Mouse (Mus musculus) stomach, embryonic 14.5 days (tissue): ENCODE measurements at regions not wholly inside any gene's neighbourhood (a gene's known extent, or its start where the extent isn't known, plus 50 kb on each side); places are given as distances from the start of the nearest gene placed in this dataset.

ENCODE experiments used
- ATAC-seq: fragments of 200-750 bp; cut with Nextera tagmentation; 2 replicates; pipeline ENCODE4 v1.8.0; 2017; ENCODE audit warnings: low read depth, moderate TSS enrichment; ENCODE audit not compliant: insufficient number of reproducible peaks, insufficient read depth, low FRiP score
- H3K27ac ChIP-seq: fragments of 300-500 bp; sonication (generic); 2 replicates; pipeline ENCODE4 v1.5.1; 2014; ENCODE audit warnings: mild to moderate bottlenecking, low read length, moderate library complexity, mixed read lengths
- H3K27me3 ChIP-seq: fragments of 300-500 bp; sonication (generic); 2 replicates; pipeline ENCODE4 v1.6.1; 2014; ENCODE audit warnings: low read length, control low read depth, mixed read lengths; ENCODE audit not compliant: control insufficient read depth, insufficient read depth
- H3K36me3 ChIP-seq: fragments of 300-500 bp; sonication (generic); 2 replicates; pipeline ENCODE4 v1.6.1; 2014; ENCODE audit warnings: mild to moderate bottlenecking, control low read depth, low read length, moderate library complexity, mixed read lengths; ENCODE audit not compliant: control insufficient read depth, insufficient read depth
- H3K4me1 ChIP-seq: fragments of 300-500 bp; sonication (generic); 2 replicates; pipeline ENCODE4 v1.6.1; 2014; ENCODE audit warnings: low read length, control low read depth, mixed read lengths; ENCODE audit not compliant: control insufficient read depth, insufficient read depth
- H3K4me2 ChIP-seq: fragments of 300-500 bp; sonication (generic); replicated peaks from 2 replicates; pipeline ENCODE4 v1.6.1; 2014; ENCODE audit warnings: low read depth, low read length, control low read depth
- H3K4me3 ChIP-seq: fragments of 300-500 bp; sonication (generic); 2 replicates; pipeline ENCODE4 v1.5.1; 2014; ENCODE audit warnings: low read depth, low read length, control low read depth
- H3K9ac ChIP-seq: fragments of 300-500 bp; sonication (generic); replicated peaks from 2 replicates; pipeline ENCODE4 v1.6.1; 2014; ENCODE audit warnings: low read depth, mild to moderate bottlenecking, control low read depth, low read length, moderate library complexity, mixed read lengths
- H3K9me3 ChIP-seq: fragments of 300-500 bp; sonication (generic); 2 replicates; pipeline ENCODE4 v1.6.1; 2016; ENCODE audit warnings: low read depth, low read length, control low read depth; ENCODE audit not compliant: control insufficient read depth
- WGBS: fragments of 180-500 bp; shearing (Covaris S2); extraction: QIAGEN DNeasy Blood & Tissue Kit; methylation state at CpG from one replicate; pipeline ENCODE4 v1.1.7; 2014; 5-methylcytosine and 5-hydroxymethylcytosine counted together

GRCm38 (mm10) chr1:177637061-177637460, 92.6 kb upstream of the 1700016C15Rik start:
- no peak for ATAC-seq
- H3K36me3 ChIP-seq = no peaks in the 10 kb centered on the region
- no peak overlapping the region for H3K27ac ChIP-seq
- H3K27me3 ChIP-seq = no peaks in the 10 kb centered on the region
- H3K4me3 ChIP-seq = no peak overlapping the region
- no peak overlapping the region for H3K4me2 ChIP-seq
- peaks cover 7% of the 10 kb centered on the region; the same call in 1 of the 2 replicates for H3K4me1 ChIP-seq
- no peak overlapping the region for H3K9ac ChIP-seq
- 84% methylated on average over 9 of the region's 9 CpGs for WGBS
- no peaks in the 10 kb centered on the region for H3K9me3 ChIP-seq

GRCm38 (mm10) chr1:177638381-177638780, 91.2 kb upstream of the 1700016C15Rik start:
- H3K4me2 ChIP-seq = no peak overlapping the region
- 63% methylated on average over 10 of the region's 10 CpGs for WGBS
- H3K36me3 ChIP-seq = no peaks in the 10 kb centered on the region
- no peaks in the 10 kb centered on the region for H3K27me3 ChIP-seq
- H3K27ac ChIP-seq = no peak overlapping the region
- H3K4me1 ChIP-seq = peaks cover 7% of the 10 kb centered on the region; the same call in 1 of the 2 replicates
- H3K4me3 ChIP-seq = no peak overlapping the region
- no peak for ATAC-seq
- no peaks in the 10 kb centered on the region for H3K9me3 ChIP-seq
- no peak overlapping the region for H3K9ac ChIP-seq

DNA sequence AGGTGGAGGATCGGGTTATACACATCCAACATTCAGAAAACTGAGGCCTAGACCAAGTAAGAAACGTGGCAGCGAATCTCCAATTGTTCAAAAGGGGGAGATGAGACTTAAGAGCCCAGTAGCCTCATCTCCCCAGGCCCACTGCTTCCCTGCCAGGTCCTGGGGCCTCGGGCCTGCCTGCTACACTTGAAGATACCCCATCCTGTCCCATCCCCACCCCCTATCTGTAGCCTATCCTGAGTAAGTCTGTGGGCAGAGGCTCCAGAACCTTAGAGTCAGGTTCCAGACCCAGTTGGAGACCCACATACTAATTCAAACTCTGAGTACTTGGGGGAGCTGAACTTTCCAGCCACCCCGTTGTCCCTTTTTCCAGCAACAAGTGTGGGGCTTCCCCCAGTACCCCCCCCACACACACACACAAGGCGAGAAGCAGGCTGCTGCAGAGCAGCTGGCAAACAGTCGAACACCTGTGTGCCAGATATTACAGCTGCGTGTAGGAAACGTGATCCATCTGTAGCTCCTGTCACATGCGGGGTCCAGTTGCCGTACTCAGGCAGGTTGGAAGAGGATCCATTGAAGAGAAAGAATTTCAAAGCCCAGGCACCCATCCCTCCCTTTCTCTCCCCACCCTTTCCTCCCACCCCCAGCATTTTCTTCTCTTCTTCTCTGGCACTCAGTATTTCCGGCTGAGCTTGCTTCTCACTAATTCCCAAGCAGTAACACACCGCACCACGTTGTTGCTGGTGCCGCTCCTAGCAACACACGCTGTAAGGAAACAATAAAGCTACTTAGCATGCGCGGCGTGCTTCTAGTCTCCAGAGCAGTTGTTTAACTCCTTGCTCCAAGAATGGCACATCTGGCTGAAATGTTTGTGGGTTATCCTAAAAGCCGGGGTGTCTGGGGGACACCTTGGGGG, 89.4 kb upstream of the 1700016C15Rik start:
- H3K4me1 ChIP-seq = peaks cover 7% of the 10 kb centered on the region; the same call in 1 of the 2 replicates
- H3K4me2 ChIP-seq = 0 out of 2 replicates have a peak overlapping the region, but pooled peaks have one; percentile 2
- no peaks in the 10 kb centered on the region for H3K9me3 ChIP-seq
- no peak overlapping the region for H3K4me3 ChIP-seq
- H3K36me3 ChIP-seq = no peaks in the 10 kb centered on the region
- H3K9ac ChIP-seq = no peak overlapping the region
- 36% methylated on average over 20 of the region's 20 CpGs for WGBS
- H3K27me3 ChIP-seq = no peaks in the 10 kb centered on the region
- ATAC-seq = no peak
- no peak overlapping the region for H3K27ac ChIP-seq

DNA sequence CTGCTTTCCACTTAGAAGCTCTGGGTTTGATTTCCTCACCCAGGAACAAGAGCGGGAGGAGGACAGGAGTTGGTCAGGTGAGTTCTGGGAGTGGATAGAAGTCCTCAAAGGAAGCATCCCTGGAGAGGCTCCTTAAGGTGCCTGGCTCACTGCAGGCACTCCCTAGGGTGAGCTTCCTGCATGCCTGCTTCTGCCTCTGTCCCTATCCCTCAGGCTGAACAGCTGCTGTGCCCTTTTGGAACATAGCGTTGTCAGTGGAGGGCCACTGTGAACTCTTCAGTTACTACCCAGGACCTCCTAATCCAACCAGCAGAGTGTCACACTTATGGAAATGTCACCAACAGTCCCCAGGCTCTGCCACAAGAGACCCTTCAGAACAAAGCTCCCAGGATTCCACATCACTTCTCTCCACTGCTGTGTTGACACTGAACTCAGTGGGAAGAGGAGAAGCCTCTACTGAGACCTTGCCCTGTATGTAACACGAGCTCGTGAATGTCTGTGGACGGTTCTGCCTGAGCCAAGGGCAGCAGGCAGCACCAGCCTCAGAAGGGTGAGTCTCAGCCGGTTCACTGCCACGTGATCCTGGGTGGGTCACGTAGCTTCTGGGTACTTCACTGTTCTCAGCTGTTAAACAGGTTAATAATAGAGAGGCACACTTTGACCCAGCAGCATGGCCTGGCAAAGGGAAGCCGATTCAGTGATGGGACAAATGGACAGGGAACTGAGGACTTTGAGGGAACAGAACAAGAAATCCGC, 86.7 kb upstream of the 1700016C15Rik start:
- H3K36me3 ChIP-seq = no peaks in the 10 kb centered on the region
- no peak overlapping the region for H3K27ac ChIP-seq
- H3K27me3 ChIP-seq = no peaks in the 10 kb centered on the region
- ATAC-seq = no peak
- H3K4me2 ChIP-seq = no peak overlapping the region
- WGBS = 60% methylated on average over 10 of the region's 10 CpGs
- no peak overlapping the region for H3K9ac ChIP-seq
- H3K4me1 ChIP-seq = peaks cover 7% of the 10 kb centered on the region; the same call in 1 of the 2 replicates
- H3K4me3 ChIP-seq = no peak overlapping the region
- H3K9me3 ChIP-seq = no peaks in the 10 kb centered on the region

- H3K9me3 ChIP-seq = no peaks in the 10 kb centered on the region
- H3K27ac ChIP-seq = no peak overlapping the region
- 86% methylated on average over 3 of the region's 3 CpGs for WGBS
- H3K36me3 ChIP-seq = no peaks in the 10 kb centered on the region
- H3K27me3 ChIP-seq = no peaks in the 10 kb centered on the region
- H3K4me3 ChIP-seq = no peak overlapping the region
- no peak overlapping the region for H3K4me2 ChIP-seq
- H3K9ac ChIP-seq = no peak overlapping the region
- no peak for ATAC-seq
- peaks cover 7% of the 10 kb centered on the region; the same call in 1 of the 2 replicates for H3K4me1 ChIP-seq
These were observed 86.0 kb upstream of the 1700016C15Rik start for GRCm38 (mm10) chr1:177643662-177644061.

GRCm38 (mm10) chr1:177644214-177644613, 85.4 kb upstream of the 1700016C15Rik start:
- Histone ChIP-seq H3K36me3 (no peaks in the 10 kb centered on the region), H3K4me1 (peaks cover 7% of the 10 kb centered on the region; the same call in 1 of the 2 replicates), H3K9ac (no peak overlapping the region), H3K27me3 (no peaks in the 10 kb centered on the region), H3K27ac (no peak overlapping the region), H3K9me3 (no peaks in the 10 kb centered on the region), H3K4me3 (no peak overlapping the region), H3K4me2 (no peak overlapping the region)
- no peak for ATAC-seq
- whole genome bisulfite sequencing = 64% methylated on average over 4 of the region's 4 CpGs

GRCm38 (mm10) chr1:177645327-177645726, 84.3 kb upstream of the 1700016C15Rik start:
- Histone ChIP-seq H3K9me3 (no peaks in the 10 kb centered on the region), H3K36me3 (no peaks in the 10 kb centered on the region), H3K27me3 (no peaks in the 10 kb centered on the region), H3K27ac (no peak overlapping the region), H3K4me1 (no peaks in the 10 kb centered on the region; the same call in 1 of the 2 replicates), H3K9ac (no peak overlapping the region), H3K4me2 (no peak overlapping the region), H3K4me3 (no peak overlapping the region)
- ATAC-seq = no peak
- 58% methylated on average over 4 of the region's 4 CpGs for WGBS

DNA sequence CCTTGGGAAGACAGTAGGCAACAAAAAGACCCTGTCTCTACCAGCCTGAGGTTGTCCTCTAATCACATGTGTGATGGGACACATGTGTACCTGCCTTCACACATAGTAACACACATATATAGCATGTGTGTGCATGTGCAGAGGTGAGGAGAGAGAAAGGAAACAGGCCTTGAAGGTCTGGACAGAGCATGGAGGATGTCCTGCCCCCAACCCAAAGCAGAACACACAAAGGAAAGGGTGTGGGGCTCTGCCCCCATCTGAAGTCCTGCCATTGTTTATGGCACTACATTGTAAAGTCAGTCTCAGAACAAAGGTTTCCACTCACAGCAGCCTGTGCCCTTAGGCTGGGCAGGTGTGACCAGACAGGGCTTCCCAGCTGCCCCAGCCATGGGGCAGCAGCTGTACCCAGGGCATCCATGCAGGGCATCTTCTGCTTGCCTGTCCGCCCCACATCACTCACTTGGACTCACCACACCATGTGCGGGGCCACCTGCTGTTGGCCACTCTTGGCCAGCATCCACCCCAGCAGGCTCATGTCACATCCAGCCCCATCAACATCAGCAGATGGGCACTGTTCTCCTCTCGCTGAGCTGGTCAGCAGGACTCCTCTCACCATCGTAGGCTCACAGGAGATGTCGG, 83.6 kb upstream of the 1700016C15Rik start:
- no peak for ATAC-seq
- H3K27me3 ChIP-seq = no peaks in the 10 kb centered on the region
- WGBS = 75% methylated on average over 5 of the region's 5 CpGs
- H3K36me3 ChIP-seq = no peaks in the 10 kb centered on the region
- H3K4me3 ChIP-seq = no peak overlapping the region
- no peak overlapping the region for H3K4me2 ChIP-seq
- H3K4me1 ChIP-seq = no peaks in the 10 kb centered on the region
- H3K9me3 ChIP-seq = no peaks in the 10 kb centered on the region
- H3K27ac ChIP-seq = no peak overlapping the region
- no peak overlapping the region for H3K9ac ChIP-seq
